Mouse (Mus musculus) spleen, postnatal 36 days (tissue): ENCODE measurements around the gene Jazf1.

Source experiments
- DNase-seq, 2 experiments: peaks; one replicate each; pipeline ENCODE4 v3.0.0; 2022; ENCODE audit warnings: low spot score in 2 of 2, mixed read lengths in 1 of 2

Jazf1 gene

GRCm38 (mm10) chr6:52797252-52797800 is 271.1 kb downstream of the Jazf1 start:
- no peak for DNase-seq

- DNase-seq: no peak
Observed at GRCm38 (mm10) chr6:52796691-52797090, 271.7 kb downstream of the Jazf1 start.

DNA sequence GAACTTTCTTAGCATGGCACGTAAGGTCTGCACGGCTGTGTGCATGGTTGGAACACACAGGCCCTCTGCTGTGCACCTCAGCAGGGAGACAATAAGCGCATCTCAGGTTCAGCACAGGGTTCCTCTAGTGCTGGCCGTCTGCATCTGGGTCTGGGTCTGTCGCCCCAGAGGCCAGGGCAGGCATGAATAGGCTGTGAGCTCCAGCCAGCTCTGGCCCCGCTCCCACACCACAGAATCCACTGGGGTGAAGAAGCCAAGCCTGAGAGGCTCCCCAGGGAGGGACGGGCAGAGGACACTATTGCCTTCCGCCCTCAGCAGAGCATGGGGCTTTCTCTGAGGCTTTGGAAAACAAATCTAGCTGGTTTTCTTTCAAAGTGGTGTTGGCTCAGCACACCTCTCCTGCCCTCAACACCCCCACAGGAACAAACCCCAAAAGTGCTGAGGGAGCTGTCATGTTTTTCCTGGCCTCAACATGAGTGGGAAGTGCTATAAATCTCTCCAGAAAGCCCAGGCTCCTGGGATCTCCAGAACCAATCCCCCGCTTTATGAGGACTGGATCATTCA is 272.3 kb downstream of the Jazf1 start:
- no peak for DNase-seq

DNA sequence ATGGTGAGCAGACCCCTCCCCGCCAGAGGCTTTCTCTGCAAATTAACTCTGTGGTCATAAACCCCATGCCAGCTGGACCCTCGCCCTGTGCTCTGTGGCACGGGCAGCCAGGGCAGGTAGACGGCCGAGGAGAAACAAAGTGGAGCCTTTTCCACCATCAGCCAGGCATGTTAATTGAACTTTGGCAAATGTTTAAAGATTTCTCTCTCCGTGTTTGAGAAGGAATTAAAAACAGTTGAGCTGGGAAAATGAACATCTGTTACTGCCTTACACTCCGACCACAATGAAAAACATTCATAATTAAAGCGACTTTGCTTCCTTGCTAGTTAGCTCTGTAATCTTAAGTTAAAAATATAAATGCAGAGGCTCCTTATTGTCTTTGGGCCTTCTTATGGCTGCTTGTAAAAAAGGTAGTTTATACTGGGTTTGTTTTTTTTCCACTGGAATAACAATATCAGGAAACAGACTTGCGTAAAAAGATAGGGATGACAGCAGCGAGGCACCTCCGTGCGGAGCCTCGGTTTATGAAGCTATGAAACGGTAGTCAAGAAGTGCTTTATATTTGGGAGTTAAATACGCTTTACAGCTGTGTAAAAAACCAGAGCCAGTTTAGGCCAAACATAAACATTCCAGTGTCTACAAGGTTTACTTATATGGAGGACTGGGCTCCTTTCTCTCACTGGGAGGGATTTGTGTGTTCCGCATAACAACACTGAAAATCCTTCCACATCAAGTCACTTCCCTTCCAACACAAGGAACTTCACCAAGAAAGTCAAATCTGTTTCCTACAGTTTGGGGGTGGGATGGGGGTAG is 273.2 kb downstream of the Jazf1 start:
- DNase-seq: no peak

GRCm38 (mm10) chr6:52792455-52792854 is 276.0 kb downstream of the Jazf1 start:
- DNase-seq: no peak

DNA sequence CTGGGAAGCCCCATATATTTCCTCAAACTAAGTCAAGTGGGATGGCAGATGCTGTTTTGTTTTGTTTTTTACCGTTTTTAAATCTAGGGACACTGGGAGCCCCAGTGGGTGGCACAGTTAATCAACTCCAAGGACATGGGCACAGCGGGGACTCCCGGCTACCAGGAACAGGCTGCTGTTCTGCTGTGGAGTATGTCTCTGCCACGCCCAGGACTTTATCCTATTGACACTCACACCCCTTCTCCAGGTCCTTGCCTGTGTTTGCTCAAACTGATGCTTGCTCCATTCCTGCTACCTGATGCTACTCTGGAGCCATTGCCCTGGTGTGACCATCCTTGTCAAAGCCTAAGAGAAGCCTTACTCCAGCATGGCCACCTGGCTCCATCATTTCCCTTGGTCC is 277.6 kb downstream of the Jazf1 start:
- DNase-seq: no peak

DNA sequence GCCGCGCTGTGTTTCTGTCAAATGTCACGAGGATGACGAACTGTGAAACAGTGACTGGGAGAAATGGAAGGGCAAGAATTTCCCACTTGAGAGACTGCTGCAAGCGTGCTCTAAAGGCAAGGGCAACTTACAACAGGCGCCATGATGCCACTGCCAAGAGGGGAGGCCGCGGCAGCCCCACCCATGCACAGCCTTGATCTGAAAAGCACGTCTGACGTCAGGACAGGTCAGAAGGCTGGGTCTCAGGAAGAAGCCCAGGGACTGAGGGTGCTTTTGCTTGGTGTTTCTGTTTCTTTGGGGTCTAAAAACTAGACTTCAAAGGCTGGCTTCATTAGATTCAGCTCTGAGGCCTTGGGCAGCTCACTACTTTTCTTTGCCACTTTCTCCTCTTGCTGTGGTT is 278.1 kb downstream of the Jazf1 start:
- DNase-seq: no peak

GRCm38 (mm10) chr6:52779546-52779945 is 288.9 kb downstream of the Jazf1 start:
- DNase-seq: no peak

- no peak for DNase-seq
Observed at GRCm38 (mm10) chr6:52778523-52778922, 289.9 kb downstream of the Jazf1 start.

GRCm38 (mm10) chr6:52777034-52777433 is 291.4 kb downstream of the Jazf1 start:
- no peak for DNase-seq

- no peak for DNase-seq
Observed at GRCm38 (mm10) chr6:52775956-52776355, 292.5 kb downstream of the Jazf1 start.

DNA sequence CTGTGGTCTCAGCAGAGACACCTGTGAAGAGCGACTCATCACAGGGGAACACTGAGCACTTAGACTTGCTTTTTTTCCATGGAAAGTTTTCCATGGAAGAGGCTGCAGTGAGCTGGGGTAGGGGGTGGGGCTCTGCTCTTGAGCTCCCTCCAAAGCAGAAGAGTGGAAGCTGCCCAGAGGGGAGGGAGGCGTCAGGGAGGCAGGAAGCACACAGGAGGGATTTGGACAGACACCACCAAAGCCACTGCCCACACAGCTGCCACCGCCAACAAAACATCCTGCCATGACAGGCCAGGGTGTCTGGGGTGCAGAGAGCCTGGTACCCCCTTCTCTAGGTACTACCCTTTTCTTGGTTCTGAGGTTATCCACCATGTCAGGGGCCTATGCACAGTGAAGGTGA is 293.1 kb downstream of the Jazf1 start:
- DNase-seq: no peak

DNA sequence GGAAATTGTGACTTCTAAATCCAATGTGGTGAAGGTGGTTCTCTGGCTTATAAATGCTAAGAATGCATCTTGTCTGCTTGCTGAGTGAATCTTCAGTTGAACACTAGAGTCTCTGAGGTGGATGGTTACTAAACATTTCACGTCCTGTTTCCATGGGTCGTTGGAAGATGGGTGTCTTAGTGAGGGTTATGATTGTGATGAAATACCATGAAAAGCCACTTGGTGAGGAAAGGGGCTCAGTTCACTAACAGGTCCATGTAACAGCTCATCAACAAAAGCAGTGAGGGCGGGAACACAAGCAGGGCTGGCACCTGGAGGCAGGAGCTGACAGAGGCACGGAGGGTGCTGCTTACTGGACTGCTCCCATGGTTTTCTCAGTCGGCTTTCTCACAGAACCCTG is 295.3 kb downstream of the Jazf1 start:
- DNase-seq: no peak

DNA sequence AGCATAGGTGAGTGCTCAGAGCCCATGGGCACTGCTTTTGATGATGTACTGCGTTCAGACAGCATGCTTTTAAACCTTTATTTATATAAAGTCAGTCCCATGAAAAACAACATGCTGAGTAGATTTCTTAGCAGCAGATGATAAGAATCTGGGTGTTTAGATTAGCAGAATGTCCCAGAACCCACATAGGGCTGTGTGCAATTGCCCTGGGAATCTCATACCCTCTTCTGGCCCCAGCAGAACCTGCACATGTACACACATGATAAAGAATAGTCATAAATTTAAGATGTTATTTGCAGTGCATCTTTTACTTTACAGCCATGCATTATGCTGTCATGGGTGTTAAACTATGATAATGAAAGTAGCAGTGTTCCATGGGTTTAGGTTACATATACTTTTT is 297.6 kb downstream of the Jazf1 start:
- no peak for DNase-seq

GRCm38 (mm10) chr6:52765206-52765605 is 303.2 kb downstream of the Jazf1 start:
- no peak for DNase-seq

- DNase-seq: no peak
Observed at GRCm38 (mm10) chr6:52752832-52753231, 315.6 kb downstream of the Jazf1 start.

GRCm38 (mm10) chr6:52734630-52735029 is 333.8 kb downstream of the Jazf1 start:
- DNase-seq: no peak

DNA sequence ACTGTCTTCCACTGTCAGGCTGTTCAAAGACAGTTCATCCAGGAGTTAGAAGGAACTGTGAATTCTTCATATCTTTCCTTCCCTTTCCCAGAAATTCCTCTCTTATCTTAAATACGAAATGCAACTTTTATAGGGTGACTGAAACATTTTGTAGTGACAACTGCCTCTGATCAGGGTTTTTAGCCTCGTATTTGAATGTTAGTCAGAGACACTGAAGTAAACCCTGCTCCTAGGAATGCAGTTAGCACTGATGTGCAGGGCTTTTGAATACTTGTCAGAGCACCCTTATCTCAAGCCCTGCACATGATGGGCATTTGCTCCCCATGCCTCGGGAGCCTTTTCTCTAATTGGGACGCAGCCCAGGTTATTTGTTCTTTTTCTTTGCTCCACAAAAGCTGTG is 338.1 kb downstream of the Jazf1 start:
- DNase-seq: no peak

DNA sequence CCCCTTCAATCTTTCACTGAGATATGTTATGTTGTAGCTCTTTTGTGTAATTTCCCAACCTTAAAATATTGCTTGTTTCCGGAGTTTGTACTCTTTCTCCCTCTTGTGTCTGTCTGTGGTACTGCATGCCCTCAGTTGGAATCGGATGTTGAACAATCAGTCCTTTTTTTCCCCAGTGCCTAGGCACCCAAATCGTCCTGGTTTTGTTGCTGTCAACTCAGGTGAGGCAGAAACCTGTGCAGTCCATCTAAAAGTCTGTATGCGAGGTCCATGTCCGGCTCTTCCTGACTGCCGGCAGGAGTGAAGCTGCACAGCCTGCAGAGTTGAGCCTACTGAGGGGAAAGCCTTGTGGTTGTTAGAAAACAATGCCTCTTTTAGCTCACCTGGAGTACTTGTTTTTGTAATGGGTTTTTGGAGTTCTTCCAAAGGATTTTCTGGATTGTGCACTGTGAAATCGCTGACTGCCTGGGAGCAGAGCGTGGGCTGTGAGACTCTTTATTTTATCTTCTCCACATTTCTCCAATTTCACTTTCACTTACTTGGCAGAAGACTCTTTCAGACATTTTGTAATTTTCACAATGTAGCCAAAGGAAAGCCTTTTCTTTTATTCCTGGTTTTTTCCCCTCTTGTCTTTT is 343.5 kb downstream of the Jazf1 start:
- peak; percentile 32 to 34 for DNase-seq
